ENCODE assay signal across 8 mouse cellular contexts in the genomic region with DNA sequence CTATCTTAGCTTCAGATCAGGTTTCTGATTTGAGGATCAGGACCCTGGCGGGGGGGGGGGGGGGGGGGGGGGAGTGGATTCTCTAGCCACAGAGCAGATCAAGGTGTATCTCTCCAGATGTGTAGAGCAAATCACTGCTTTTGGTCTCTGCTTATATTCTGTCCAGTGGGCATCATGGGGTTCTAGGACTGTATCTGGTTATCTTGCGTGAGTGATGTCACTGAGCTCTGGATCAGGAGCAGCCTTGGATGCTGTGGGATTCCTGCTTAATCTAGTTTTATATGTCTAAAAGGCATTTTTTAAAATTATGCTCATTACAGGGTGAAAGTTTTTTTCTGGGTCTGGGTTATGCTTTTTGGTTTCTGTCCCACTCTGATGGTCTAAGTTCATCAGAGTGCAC. TPM values are rescaled to one million over a fixed set of nuclear protein-coding genes. Genes with fewer than 3 reads are reported as not detected.
DNase-seq lines count a peak whose midpoint lies in the region; ATAC-seq and TF ChIP-seq lines count a peak whose summit lies in the region.

No protein-coding gene starts in this region.

- no peaks in the 10 kb centered on the region for H3K27me3 ChIP-seq in thymus, adult 2 months (ENCODE audit: control insufficient read depth, insufficient read depth, low read length)
- no peaks in the 10 kb centered on the region for H3K27me3 ChIP-seq in liver, embryonic 15.5 days

- DNase-seq in frontal cortex, postnatal 25 days (ENCODE audit: low spot score in 2 of 2), result no peak
- no peak for DNase-seq in thymus, adult 2 months
- DNase-seq in thymus, postnatal 0 days (ENCODE audit: low spot score), result no peak
- no peak for DNase-seq in right cerebral cortex, postnatal 4 days
- no peak for DNase-seq in spleen, adult 18-20 months
- DNase-seq in right cerebral cortex, postnatal 25 days, result no peak

- peaks cover 4% of the 10 kb centered on the region; the same call in 1 of the 2 replicates for H3K4me1 ChIP-seq in thymus, adult 2 months (replicated peaks; ENCODE audit: control insufficient read depth, insufficient read depth, low read length)
- H3K4me1 ChIP-seq in liver, embryonic 15.5 days (replicated peaks), result peaks cover 25% of the 10 kb centered on the region

- ATAC-seq in frontal cortex, adult (ENCODE audit: low TSS enrichment), result peak; percentile 5; the same call in 1 of the 2 replicates
- ATAC-seq in liver, embryonic 15.5 days (ENCODE audit: insufficient read depth), result no peak

- TF ChIP-seq POLR2A in thymus, adult 2 months (IDR thresholded peaks at IDR 0.05; ENCODE audit: control insufficient read depth, extremely low read depth, insufficient read depth, low read length, poor library complexity), result no peak

- peak overlapping the region; percentile 94 for H3K9ac ChIP-seq in liver, embryonic 15.5 days

- H3K9me3 ChIP-seq in liver, embryonic 15.5 days (replicated peaks), result no peaks in the 10 kb centered on the region

- TF ChIP-seq CTCF in thymus, adult 2 months (IDR thresholded peaks at IDR 0.05; ENCODE audit: borderline replicate concordance, control insufficient read depth, extremely low read depth, insufficient read depth, low read length, poor library complexity), result no peak

- H3K36me3 ChIP-seq in thymus, adult 2 months (ENCODE audit: control insufficient read depth, insufficient read depth, low read length), result peaks cover 4% of the 10 kb centered on the region; the same call in 1 of the 2 replicates
- peaks cover 10% of the 10 kb centered on the region for H3K36me3 ChIP-seq in liver, embryonic 15.5 days (replicated peaks)

- 56% methylated on average over 2 of the region's 2 CpGs for WGBS in thymus, adult 2 months
- 20% methylated on average over 2 of the region's 2 CpGs for WGBS in liver, embryonic 15.5 days (ENCODE audit: insufficient replicate concordance)

- H3K4me2 ChIP-seq in liver, embryonic 15.5 days, result peak overlapping the region; percentile 90

- peak overlapping the region; percentile 66 for H3K4me3 ChIP-seq in thymus, adult 2 months (ENCODE audit: control insufficient read depth, insufficient read depth, low read length)
- H3K4me3 ChIP-seq in liver, embryonic 15.5 days (replicated peaks), result peak overlapping the region; percentile 99

- H3K27ac ChIP-seq in thymus, adult 2 months (ENCODE audit: control insufficient read depth, insufficient read depth, low read length), result no peak overlapping the region
- peak overlapping the region; percentile 24; the same call in 1 of the 2 replicates for H3K27ac ChIP-seq in liver, embryonic 15.5 days (replicated peaks)

RNA-seq across cellular contexts. Expression of a gene that starts 0.5 kb away (rescaled TPM):
- polyA plus RNA-seq in thymus, adult 2 months (2012; rRNA removed), result 126 and 145 TPM in 2 replicates
- 180 and 190 TPM in 2 replicates for polyA plus RNA-seq in thymus, postnatal 0 days (2015; fragmentation: Nextera tagmentation; extraction: Ambion mirVana)
- 80.3 and 82.0 TPM in 2 replicates for polyA plus RNA-seq in liver, embryonic 15.5 days (2015; fragmentation: Nextera tagmentation; extraction: Ambion mirVana)
